Mouse (Mus musculus) liver, embryonic 12.5 days (tissue): ENCODE results near the gene Camkk2. TPM values are rescaled to one million over a fixed set of nuclear protein-coding genes. Genes with fewer than 3 reads are reported as not detected.

Experiments used
- ATAC-seq: fragments of 200-750 bp; cut with Nextera tagmentation; 2 replicates; pipeline ENCODE4 v1.8.0; 2017; ENCODE audit warnings: moderate number of reproducible peaks, mild to moderate bottlenecking, moderate library complexity
- H3K27ac ChIP-seq: fragments of 300-500 bp; sonication (generic); 2 replicates; pipeline ENCODE4 v1.5.1; 2016; ENCODE audit warnings: mild to moderate bottlenecking
- H3K27me3 ChIP-seq: fragments of 300-500 bp; sonication (generic); replicated peaks from 2 replicates; pipeline ENCODE4 v1.6.1; 2016; ENCODE audit warnings: mild to moderate bottlenecking, moderate library complexity
- H3K36me3 ChIP-seq: fragments of 300-500 bp; sonication (generic); 2 replicates; pipeline ENCODE4 v1.6.1; 2016; ENCODE audit warnings: mild to moderate bottlenecking, moderate library complexity
- H3K4me1 ChIP-seq: fragments of 300-500 bp; sonication (generic); 2 replicates; pipeline ENCODE4 v1.6.1; 2016
- H3K4me2 ChIP-seq: fragments of 300-500 bp; sonication (generic); 2 replicates; pipeline ENCODE4 v1.6.1; 2016; ENCODE audit warnings: mild to moderate bottlenecking, moderate library complexity
- H3K4me3 ChIP-seq: fragments of 300-500 bp; sonication (generic); 2 replicates; pipeline ENCODE4 v1.5.1; 2016; ENCODE audit warnings: mild to moderate bottlenecking, moderate library complexity
- H3K9ac ChIP-seq: fragments of 300-500 bp; sonication (generic); 2 replicates; pipeline ENCODE4 v1.6.1; 2016; ENCODE audit warnings: mild to moderate bottlenecking, moderate library complexity
- H3K9me3 ChIP-seq: fragments of 300-500 bp; sonication (generic); replicated peaks from 2 replicates; pipeline ENCODE4 v1.6.1; 2016; ENCODE audit warnings: mild to moderate bottlenecking, moderate library complexity
- WGBS: fragments of 180-500 bp; shearing (Covaris S2); methylation state at CpG from one replicate; pipeline ENCODE4 v1.1.7; 2016; ENCODE audit not compliant: insufficient replicate concordance; 5-methylcytosine and 5-hydroxymethylcytosine counted together
- polyA plus RNA-seq: library from polyadenylated mRNA; unstranded; fragments of >200 nt; fragmentation: Nextera tagmentation; extraction: Ambion mirVana; gene quantifications from 2 replicates; pipeline ENCODE4 v1.2.1, GENCODE M21; 2016

The Camkk2 gene
- polyA plus RNA-seq, 1 experiment from 2014 or later = 16.7 TPM

DNA sequence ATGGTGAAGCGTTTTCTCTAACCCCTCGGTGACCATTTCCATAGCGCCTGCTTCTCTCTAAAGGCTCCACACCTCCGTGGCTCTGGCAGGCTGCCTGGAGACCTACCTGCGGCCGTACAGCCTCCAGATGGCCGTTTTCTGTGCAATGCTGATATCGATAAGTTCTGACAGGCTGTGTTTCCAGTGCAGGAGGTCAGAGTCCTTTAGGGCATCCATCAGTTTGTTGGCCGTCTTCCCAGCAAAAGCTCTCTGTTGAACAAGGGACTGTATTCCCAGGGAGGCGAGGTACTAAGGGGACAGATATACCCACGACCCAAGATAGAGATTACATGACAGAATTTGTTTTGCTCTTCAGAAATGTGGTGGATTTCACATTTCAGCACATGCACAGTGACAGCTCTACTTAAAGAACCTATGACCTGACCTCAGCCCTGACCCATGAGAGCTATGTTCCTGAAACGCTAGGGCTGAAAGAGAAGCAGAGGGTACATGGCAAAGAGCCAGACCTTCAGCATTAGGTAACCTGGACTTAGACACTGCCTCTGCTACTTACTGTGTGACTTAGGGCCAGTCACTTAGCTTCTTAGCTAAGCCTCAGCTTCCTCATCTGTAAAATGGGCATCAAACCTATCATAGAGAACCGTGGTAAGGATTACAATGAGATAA is 21.3 kb upstream of the Camkk2 start:
- H3K4me3 ChIP-seq = no peak overlapping the region
- no peaks in the 10 kb centered on the region for H3K9me3 ChIP-seq
- peaks cover 97% of the 10 kb centered on the region for H3K36me3 ChIP-seq
- peaks cover 38% of the 10 kb centered on the region for H3K4me1 ChIP-seq
- no peak for ATAC-seq
- H3K27me3 ChIP-seq = no peaks in the 10 kb centered on the region
- H3K27ac ChIP-seq = peak overlapping the region; percentile 59
- 79% methylated on average over 13 of the region's 13 CpGs for WGBS
- H3K9ac ChIP-seq = no peak overlapping the region
- no peak overlapping the region for H3K4me2 ChIP-seq

DNA sequence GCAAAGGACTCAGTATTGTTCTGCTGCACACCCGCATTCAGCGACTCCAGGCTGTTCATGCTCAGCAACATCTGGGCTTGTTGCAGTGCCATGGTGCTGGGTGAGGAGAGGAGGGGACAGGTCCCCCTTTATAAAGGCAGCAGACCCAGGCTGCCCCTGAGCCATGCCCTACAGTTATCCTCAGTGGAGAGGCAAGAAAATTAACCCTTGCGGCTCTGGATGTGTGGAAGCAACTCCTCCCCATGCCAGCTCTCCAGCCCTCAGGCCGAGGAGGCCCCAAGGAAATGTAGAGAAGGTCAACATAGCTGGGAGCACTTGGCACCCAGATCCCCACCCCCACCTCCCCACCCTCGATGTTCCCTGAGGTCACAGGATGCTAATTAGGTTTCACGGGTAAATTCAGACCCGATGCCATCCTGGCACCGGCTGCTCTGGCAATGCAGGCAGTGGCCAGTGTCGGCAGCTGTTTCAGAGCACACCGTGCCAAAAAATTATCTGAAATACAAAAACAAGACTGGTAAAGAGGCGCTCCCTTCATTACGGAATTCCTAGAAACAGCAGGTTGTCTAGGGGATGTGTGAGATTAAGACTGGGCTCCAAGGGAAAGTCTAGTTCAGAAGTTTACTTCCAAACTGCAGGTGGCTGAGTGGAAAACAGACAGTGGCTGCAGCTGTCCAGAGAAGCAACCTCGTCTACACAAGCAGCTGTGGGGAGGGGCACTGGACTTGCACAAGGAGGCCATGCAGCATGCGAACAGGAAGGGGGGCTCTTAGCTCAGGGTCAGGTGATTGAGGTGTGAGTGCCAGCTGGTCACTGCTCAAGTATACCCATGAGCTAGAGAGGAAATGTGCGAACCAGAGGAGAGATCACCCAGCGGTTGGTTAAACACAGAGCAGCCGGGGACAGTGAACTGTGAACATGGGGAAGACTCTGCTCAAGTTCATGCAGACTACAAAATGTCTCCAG is 20.5 kb upstream of the Camkk2 start:
- Histone ChIP-seq H3K4me3 (no peak overlapping the region), H3K9ac (no peak overlapping the region), H3K9me3 (no peaks in the 10 kb centered on the region), H3K4me2 (no peak overlapping the region), H3K27me3 (no peaks in the 10 kb centered on the region), H3K4me1 (peaks cover 38% of the 10 kb centered on the region), H3K27ac (peak overlapping the region; percentile 45), H3K36me3 (peaks cover 97% of the 10 kb centered on the region)
- 88% methylated on average over 17 of the region's 17 CpGs for WGBS
- peak; percentile 9; the same call in 1 of the 2 replicates for ATAC-seq

DNA sequence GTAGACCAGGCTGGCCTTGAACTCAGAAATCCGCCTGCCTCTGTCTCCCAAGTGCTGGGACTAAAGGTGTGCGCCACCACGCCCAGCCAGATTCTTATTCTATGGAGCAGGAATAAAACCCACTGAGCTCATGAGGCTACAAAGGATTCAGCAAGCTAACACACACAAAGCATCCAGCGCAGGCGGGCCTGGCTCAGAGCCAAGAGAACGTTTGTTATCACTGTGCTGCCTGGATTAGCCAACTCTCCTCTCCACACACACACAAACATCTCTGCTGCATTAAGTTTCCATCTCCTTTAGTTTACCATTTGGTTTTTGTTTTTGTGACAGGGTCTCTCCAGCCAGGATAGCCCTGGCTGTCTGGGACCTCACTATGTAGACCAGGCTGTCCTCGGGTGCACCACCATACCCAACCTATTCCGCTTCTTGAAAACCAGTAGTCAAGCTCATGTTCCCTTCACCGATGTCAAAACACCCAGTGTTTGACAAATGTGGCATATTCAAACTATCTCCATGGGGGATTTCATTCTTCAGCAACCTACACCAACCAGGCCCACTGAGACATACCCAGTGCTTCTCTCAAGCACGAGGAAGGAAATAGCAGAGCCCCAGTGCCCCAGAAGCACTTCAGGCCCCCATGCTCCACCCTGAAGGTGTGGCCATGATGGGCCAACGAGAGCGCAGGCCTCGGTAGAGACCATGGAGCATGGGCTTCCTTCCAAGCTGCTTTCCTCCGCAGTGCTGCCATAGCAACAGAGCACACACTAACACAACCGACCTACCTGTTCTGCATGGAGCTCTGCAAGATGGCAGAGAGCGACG is 19.6 kb upstream of the Camkk2 start:
- Histone ChIP-seq H3K4me1 (peaks cover 36% of the 10 kb centered on the region), H3K36me3 (peaks cover 97% of the 10 kb centered on the region), H3K4me2 (no peak overlapping the region), H3K27ac (peak overlapping the region; percentile 45), H3K9me3 (no peaks in the 10 kb centered on the region), H3K9ac (no peak overlapping the region), H3K27me3 (no peaks in the 10 kb centered on the region), H3K4me3 (no peak overlapping the region)
- 72% methylated on average over 17 of the region's 17 CpGs for WGBS
- ATAC-seq = peak; percentile 38; the same call in 1 of the 2 replicates

DNA sequence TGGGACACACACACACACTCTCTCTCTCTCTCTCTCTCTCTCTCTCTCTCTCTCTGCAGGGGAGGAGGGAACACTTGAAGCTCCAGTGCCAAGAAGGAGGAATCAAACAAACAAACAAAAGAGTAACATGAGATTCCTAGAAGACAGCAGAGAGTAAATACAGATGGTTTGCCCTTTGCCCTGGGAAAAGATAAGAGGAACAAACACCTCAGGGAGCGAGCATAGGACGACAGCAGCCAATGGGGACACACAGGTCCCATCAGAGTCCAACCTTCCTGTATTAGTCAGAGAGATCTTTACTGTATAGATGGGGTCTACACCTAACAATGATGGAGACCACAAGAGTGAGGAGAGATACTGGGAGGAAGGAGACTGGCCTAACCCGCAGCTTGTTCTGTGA is 18.7 kb upstream of the Camkk2 start:
- H3K4me2 ChIP-seq = no peak overlapping the region
- 80% methylated on average over 3 of the region's 3 CpGs for WGBS
- H3K4me1 ChIP-seq = peaks cover 35% of the 10 kb centered on the region
- no peaks in the 10 kb centered on the region for H3K27me3 ChIP-seq
- peaks cover 97% of the 10 kb centered on the region for H3K36me3 ChIP-seq
- no peak overlapping the region for H3K27ac ChIP-seq
- no peak overlapping the region for H3K4me3 ChIP-seq
- H3K9me3 ChIP-seq = no peaks in the 10 kb centered on the region
- ATAC-seq = no peak
- H3K9ac ChIP-seq = no peak overlapping the region

DNA sequence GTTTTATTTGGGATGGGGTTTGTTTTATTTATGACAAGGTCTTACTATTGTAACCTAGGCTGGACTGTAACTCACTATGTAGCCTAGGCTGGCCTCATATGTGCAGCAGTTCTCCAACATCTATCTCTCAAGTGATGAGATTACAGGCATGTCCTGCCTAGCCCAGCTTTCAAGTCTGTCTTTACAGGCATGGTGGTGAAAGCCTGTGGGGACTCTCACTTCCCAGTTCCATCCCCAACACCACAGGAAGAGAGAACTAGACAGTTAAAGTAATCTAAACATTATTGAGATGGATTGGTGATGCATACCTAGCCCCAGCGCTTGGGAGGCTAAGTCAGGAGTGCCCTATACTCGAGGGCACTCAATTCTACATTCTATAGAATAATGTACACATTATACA is 9.5 kb upstream of the Camkk2 start:
- no peak overlapping the region for H3K27ac ChIP-seq
- H3K9ac ChIP-seq = no peak overlapping the region
- 71% methylated on average over 2 of the region's 2 CpGs for WGBS
- H3K4me2 ChIP-seq = no peak overlapping the region
- H3K36me3 ChIP-seq = peaks cover 80% of the 10 kb centered on the region
- H3K4me3 ChIP-seq = no peak overlapping the region
- no peaks in the 10 kb centered on the region for H3K9me3 ChIP-seq
- ATAC-seq = no peak
- H3K4me1 ChIP-seq = peaks cover 14% of the 10 kb centered on the region
- H3K27me3 ChIP-seq = no peaks in the 10 kb centered on the region

DNA sequence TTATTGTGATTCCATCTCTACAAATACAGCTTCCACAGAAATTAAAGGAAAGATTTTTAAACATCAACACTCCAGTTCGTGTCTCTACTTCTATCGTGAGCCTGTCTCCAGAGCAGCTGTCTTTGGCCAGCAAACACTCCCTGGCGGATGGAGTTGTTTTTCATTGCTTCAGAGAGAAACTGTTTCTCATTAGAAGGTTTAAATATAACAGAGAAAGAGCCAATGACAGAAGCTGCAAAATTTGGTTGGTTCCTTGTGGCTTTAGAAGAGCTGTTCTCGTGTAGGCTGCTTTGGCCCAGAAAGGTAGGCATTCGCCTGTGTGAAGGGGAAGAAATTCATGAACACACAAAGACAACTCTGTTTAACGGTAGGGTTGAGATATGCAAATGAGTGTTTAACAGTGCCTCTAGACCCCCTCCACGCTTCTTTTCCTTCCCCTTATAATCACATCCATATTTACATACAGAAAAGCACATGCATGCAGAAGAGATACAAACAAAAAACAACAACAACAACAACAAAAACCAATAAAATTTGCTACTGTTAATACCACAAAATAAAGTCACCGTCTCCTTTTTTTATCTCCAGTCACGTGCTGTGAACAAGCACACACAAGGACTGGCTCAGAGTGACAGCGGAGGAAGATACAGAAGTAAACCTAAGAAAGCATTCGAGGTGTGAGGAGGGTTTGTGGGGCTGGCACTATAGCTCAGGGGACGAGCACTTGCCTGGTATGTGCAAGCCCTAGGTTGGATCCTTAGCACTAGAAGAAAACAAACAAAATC is 7.0 kb upstream of the Camkk2 start:
- WGBS = 63% methylated on average over 12 of the region's 12 CpGs
- Histone ChIP-seq H3K4me1 (peaks cover 17% of the 10 kb centered on the region), H3K27me3 (no peaks in the 10 kb centered on the region), H3K4me3 (no peak overlapping the region), H3K4me2 (no peak overlapping the region), H3K36me3 (peaks cover 57% of the 10 kb centered on the region), H3K9ac (no peak overlapping the region), H3K27ac (no peak overlapping the region), H3K9me3 (no peaks in the 10 kb centered on the region)
- no peak for ATAC-seq

DNA sequence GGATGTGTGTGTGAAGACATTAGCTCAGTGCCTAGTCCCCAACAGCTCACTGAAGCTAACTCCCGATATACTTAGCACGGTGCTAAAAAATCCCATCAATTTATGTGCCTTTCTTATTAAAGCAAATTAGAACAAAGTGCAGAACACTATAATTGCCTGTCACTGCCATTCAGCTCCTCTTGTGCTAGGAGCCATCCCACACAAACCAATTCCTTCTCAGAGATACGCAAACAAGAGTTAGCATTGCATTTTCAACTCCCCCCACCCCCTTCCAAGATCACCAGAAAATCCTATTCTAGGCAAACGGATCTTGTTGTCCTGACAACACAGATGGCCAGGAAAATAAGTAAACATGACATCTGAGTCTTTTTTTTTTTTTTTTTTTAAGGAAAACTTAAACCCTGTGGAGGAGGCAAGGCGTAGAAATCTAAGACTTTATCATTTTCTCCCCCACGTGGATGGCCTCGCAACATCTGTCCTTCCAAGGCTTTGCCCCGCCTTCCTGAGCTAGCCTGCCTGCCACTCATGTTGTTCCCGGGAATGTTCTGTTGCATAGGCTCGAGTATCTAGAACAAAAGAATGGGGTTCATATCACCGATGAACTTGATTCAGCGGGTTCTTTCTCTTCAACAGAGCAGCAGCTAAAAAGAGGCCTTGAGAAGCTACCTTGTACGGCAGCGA is 4.7 kb upstream of the Camkk2 start:
- peaks cover 30% of the 10 kb centered on the region for H3K4me1 ChIP-seq
- no peaks in the 10 kb centered on the region; the same call in none of the 2 replicates for H3K27me3 ChIP-seq
- H3K27ac ChIP-seq = 0 out of 2 replicates have a peak overlapping the region, but pooled peaks have one; percentile 41
- no peak overlapping the region for H3K9ac ChIP-seq
- H3K36me3 ChIP-seq = peaks cover 33% of the 10 kb centered on the region
- H3K9me3 ChIP-seq = no peaks in the 10 kb centered on the region
- no peak for ATAC-seq
- H3K4me2 ChIP-seq = no peak overlapping the region
- WGBS = 69% methylated on average over 14 of the region's 14 CpGs
- H3K4me3 ChIP-seq = no peak overlapping the region

DNA sequence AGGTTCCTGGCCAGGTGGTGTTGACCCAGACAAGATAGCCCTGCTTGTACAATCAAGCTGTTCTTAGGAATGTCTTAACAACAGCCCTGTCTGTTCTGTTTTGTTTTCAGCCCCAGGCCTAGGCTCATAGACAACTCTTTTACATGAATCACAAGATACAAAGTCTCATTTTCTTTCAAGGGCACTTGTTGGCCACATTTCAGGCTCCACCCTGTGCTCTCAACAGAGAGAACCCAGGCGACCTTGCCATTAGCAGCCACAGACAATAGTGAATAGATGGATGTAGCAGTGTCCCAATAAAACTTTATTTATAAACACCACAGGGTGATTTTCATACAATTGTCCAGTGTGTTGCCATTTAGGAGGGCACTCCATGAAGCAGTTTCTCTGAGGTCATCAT is 2.9 kb upstream of the Camkk2 start:
- H3K27ac ChIP-seq = no peak overlapping the region
- no peak for ATAC-seq
- H3K27me3 ChIP-seq = peaks cover 4% of the 10 kb centered on the region
- H3K9ac ChIP-seq = no peak overlapping the region
- peaks cover 45% of the 10 kb centered on the region for H3K4me1 ChIP-seq
- peaks cover 15% of the 10 kb centered on the region for H3K36me3 ChIP-seq
- no peak overlapping the region for H3K4me2 ChIP-seq
- no peak overlapping the region for H3K4me3 ChIP-seq
- 54% methylated on average over 1 of the region's 1 CpGs for WGBS
- no peaks in the 10 kb centered on the region for H3K9me3 ChIP-seq

DNA sequence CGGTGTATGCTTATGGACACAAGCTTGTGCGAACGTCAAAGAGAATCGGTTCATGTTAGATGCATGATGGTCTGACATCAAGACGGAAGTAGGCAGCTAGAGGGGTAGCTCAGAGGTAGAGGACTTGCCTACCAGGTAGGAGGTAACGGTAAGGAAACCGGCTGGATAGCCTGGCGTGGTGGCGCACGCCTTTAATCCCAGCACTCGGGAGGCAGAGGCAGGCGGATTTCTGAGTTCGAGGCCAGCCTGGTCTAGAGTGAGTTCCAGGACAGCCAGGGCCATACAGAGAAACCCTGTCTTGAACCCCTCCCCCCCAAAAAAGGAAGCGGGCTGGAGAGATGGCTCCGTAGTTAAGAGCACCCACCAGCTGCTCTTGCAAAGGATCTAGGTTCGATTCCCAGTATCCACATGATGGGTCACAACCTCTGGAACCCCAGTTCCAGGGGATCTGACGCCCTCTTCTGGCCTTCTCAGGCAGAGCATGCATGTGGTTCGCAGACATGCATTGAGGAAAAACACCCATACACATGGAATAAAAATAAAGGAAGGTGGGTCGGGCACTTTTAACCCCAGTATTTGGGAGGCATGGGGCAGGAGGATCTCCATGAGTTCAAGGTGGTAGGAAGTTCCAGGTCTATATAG is 1.7 kb upstream of the Camkk2 start:
- ATAC-seq = no peak
- H3K4me2 ChIP-seq = no peak overlapping the region
- H3K27ac ChIP-seq = no peak overlapping the region
- no peak overlapping the region for H3K9ac ChIP-seq
- peaks cover 4% of the 10 kb centered on the region; the same call in 1 of the 2 replicates for H3K36me3 ChIP-seq
- 80% methylated on average over 19 of the region's 19 CpGs for WGBS
- no peak overlapping the region for H3K4me3 ChIP-seq
- no peaks in the 10 kb centered on the region for H3K9me3 ChIP-seq
- peaks cover 43% of the 10 kb centered on the region for H3K4me1 ChIP-seq
- peaks cover 4% of the 10 kb centered on the region for H3K27me3 ChIP-seq
